8 mouse cellular contexts compared by ENCODE assay signal in the genomic region with DNA sequence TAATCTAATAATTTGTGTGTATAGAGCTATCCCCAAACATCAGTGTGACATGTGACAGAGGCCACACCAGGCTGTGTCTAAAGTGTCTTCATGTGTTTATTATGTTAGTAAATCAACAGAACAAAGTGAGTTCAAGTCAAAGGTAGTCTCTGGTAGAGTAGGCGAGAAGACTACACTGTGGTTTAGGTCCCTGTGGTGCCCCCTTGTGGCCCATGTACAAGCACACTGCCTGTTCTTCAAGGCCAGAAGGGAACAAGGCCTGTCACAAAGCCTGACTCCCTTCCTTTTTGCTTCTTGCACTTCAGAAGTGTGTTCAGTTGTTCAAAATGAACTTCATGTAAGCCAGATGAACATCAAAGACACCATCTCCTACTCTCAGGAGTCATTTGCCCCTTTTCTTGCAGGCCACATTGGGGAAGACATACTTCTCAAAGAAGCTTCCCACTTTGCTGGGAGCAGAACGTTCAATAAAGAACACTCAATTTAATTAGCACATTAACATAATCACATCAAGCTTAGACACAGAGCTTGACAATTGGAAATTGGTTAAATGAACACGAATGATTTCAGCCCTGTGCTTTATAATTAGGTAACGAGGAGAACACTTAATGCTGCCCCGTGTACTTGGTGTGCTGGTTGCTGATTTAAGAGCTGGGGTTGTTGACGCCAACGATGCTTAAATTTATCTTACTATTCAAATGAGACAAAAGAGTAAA. TPM values are rescaled to one million over a fixed set of nuclear protein-coding genes. Genes with fewer than 3 reads are reported as not detected.
DNase-seq lines count a peak whose midpoint lies in the region; ATAC-seq lines count a peak whose summit lies in the region.

No protein-coding gene starts in this region.

- no peaks in the 10 kb centered on the region for H3K9me3 ChIP-seq in embryonic facial prominence, embryonic 11.5 days (replicated peaks; ENCODE audit: control insufficient read depth, low read length)

- H3K27me3 ChIP-seq in embryonic facial prominence, embryonic 11.5 days (ENCODE audit: control insufficient read depth, insufficient read depth, low read length): no peaks in the 10 kb centered on the region

- no peak overlapping the region for H3K4me2 ChIP-seq in embryonic facial prominence, embryonic 11.5 days (ENCODE audit: low read depth, low read length)

- no peak for DNase-seq in frontal cortex, postnatal 25 days (ENCODE audit: low spot score in 2 of 2)
- peak; percentile 52 for DNase-seq in right cerebral cortex, postnatal 14 days
- no peak for DNase-seq in right cerebral cortex, postnatal 36 days (ENCODE audit: low spot score in 2 of 2)
- DNase-seq in embryonic facial prominence, embryonic 11.5 days (ENCODE audit: low spot score): peak; percentile 39
- peak; percentile 37 for DNase-seq in left cerebral cortex, postnatal 4 days
- DNase-seq in spleen, postnatal 4 days (ENCODE audit: low spot score in 2 of 2): no peak
- DNase-seq in ovary, postnatal 10 days (ENCODE audit: low spot score): no peak

- no peak overlapping the region for H3K9ac ChIP-seq in embryonic facial prominence, embryonic 11.5 days (replicated peaks; ENCODE audit: low read length)

- H3K4me3 ChIP-seq in embryonic facial prominence, embryonic 11.5 days (ENCODE audit: low read depth, low read length): no peak overlapping the region

- no peaks in the 10 kb centered on the region for H3K36me3 ChIP-seq in embryonic facial prominence, embryonic 11.5 days (replicated peaks; ENCODE audit: control insufficient read depth, insufficient read depth, low read depth, low read length)

- H3K27ac ChIP-seq in embryonic facial prominence, embryonic 11.5 days (replicated peaks; ENCODE audit: low read depth, low read length): no peak overlapping the region

- no peaks in the 10 kb centered on the region for H3K4me1 ChIP-seq in embryonic facial prominence, embryonic 11.5 days (ENCODE audit: control insufficient read depth, insufficient read depth, low read length)

- 67% methylated on average over 7 of the region's 7 CpGs for WGBS in embryonic facial prominence, embryonic 11.5 days

- intact Hi-C loops in left cerebral cortex, postnatal 4 days (cut with DNase I): no loop called here

- peak; percentile 81; the same call in 1 of the 2 replicates for ATAC-seq in frontal cortex, adult (ENCODE audit: low TSS enrichment)
- no peak; the same call in 1 of the 2 replicates for ATAC-seq in embryonic facial prominence, embryonic 11.5 days (replicated peaks; ENCODE audit: insufficient number of reproducible peaks, low FRiP score, low TSS enrichment, low read depth)

RNA-seq across cellular contexts. Expression of a gene that starts 14.9 kb away (rescaled TPM):
- polyA plus RNA-seq in embryonic facial prominence, embryonic 11.5 days (2014; fragmentation: Nextera tagmentation; extraction: Ambion mirVana): 18.5 and 21.5 TPM in 2 replicates
- 100 to 1,000 TPM; 209 to 210 TPM for total RNA-seq in left cerebral cortex, postnatal 4 days (2021)

Comparison
In these comparisons a context has a peak if more than half of its experiments do, and no peak if none do; other contexts are left out.
1. DNase-seq: peak in right cerebral cortex, postnatal 14 days (single experiment), embryonic facial prominence, embryonic 11.5 days (single experiment) and left cerebral cortex, postnatal 4 days (single experiment); none in frontal cortex, postnatal 25 days (0 of 2), right cerebral cortex, postnatal 36 days (0 of 2), spleen, postnatal 4 days (0 of 2) and ovary, postnatal 10 days (single experiment).